Mouse (Mus musculus): ENCODE measurements around the gene Tex33. TPM values are rescaled to one million over a fixed set of nuclear protein-coding genes. Genes with fewer than 3 reads are reported as not detected.
"Not testable (repeated sequence)": the region's sequence is repeated elsewhere in the genome, so short reads cannot be mapped to it uniquely, and the experiment has no call there.

The Tex33 gene
- polyA plus RNA-seq, 1 experiment from 2014 or later = not detected

- WGBS = 88% methylated on average over 4 of the region's 4 CpGs
- ATAC-seq (ENCODE audit: insufficient number of reproducible peaks, insufficient read depth, low FRiP score, low read depth) = no peak
- no peaks in the 10 kb centered on the region for H3K9me3 ChIP-seq (ENCODE audit: control insufficient read depth, low read length)
- H3K36me3 ChIP-seq (ENCODE audit: control insufficient read depth, insufficient read depth, low read length) = no peaks in the 10 kb centered on the region
- no peak overlapping the region for H3K4me2 ChIP-seq (ENCODE audit: low read length)
- no peaks in the 10 kb centered on the region for H3K4me1 ChIP-seq (ENCODE audit: control insufficient read depth in 2 of 2, insufficient read depth in 2 of 2, low read length in 2 of 2)
- no peaks in the 10 kb centered on the region for H3K27me3 ChIP-seq (ENCODE audit: control insufficient read depth, insufficient read depth, low read length)
- H3K27ac ChIP-seq (replicated peaks in 1 of 2; ENCODE audit: control insufficient read depth in 1 of 2, insufficient read depth in 1 of 2, low read depth in 2 of 2, low read length in 2 of 2) = no peak overlapping the region
- no peak overlapping the region for H3K9ac ChIP-seq (ENCODE audit: low read length)
- no peak overlapping the region for H3K4me3 ChIP-seq (ENCODE audit: control insufficient read depth in 1 of 2, insufficient read depth in 1 of 2, low read depth in 1 of 2, low read length in 2 of 2)
Measured at GRCm38 (mm10) chr15:78330706-78331105, 65.0 kb downstream of the Tex33 start.

GRCm38 (mm10) chr15:78329972-78330371, 65.7 kb downstream of the Tex33 start:
- WGBS = 36% methylated on average over 6 of the region's 6 CpGs
- H3K9ac ChIP-seq (ENCODE audit: low read length); H3K4me1 ChIP-seq (ENCODE audit: control insufficient read depth in 2 of 2, insufficient read depth in 2 of 2, low read length in 2 of 2); H3K4me2 ChIP-seq (ENCODE audit: low read length); H3K27me3 ChIP-seq (ENCODE audit: control insufficient read depth, insufficient read depth, low read length); H3K9me3 ChIP-seq (ENCODE audit: control insufficient read depth, low read length); H3K27ac ChIP-seq (replicated peaks in 1 of 2; ENCODE audit: control insufficient read depth in 1 of 2, insufficient read depth in 1 of 2, low read depth in 2 of 2, low read length in 2 of 2); H3K4me3 ChIP-seq (ENCODE audit: control insufficient read depth in 1 of 2, insufficient read depth in 1 of 2, low read depth in 1 of 2, low read length in 2 of 2); H3K36me3 ChIP-seq (ENCODE audit: control insufficient read depth, insufficient read depth, low read length); ATAC-seq (ENCODE audit: insufficient number of reproducible peaks, insufficient read depth, low FRiP score, low read depth): not testable (repeated sequence)

- H3K9ac ChIP-seq (ENCODE audit: low read length) = no peak overlapping the region
- ATAC-seq (ENCODE audit: insufficient number of reproducible peaks, insufficient read depth, low FRiP score, low read depth) = no peak
- WGBS = 86% methylated on average over 3 of the region's 3 CpGs
- no peak overlapping the region for H3K4me3 ChIP-seq (ENCODE audit: control insufficient read depth in 1 of 2, insufficient read depth in 1 of 2, low read depth in 1 of 2, low read length in 2 of 2)
- no peak overlapping the region for H3K4me2 ChIP-seq (ENCODE audit: low read length)
- no peaks in the 10 kb centered on the region for H3K27me3 ChIP-seq (ENCODE audit: control insufficient read depth, insufficient read depth, low read length)
- no peaks in the 10 kb centered on the region for H3K36me3 ChIP-seq (ENCODE audit: control insufficient read depth, insufficient read depth, low read length)
- H3K4me1 ChIP-seq (ENCODE audit: control insufficient read depth in 2 of 2, insufficient read depth in 2 of 2, low read length in 2 of 2) = no peaks in the 10 kb centered on the region
- no peaks in the 10 kb centered on the region for H3K9me3 ChIP-seq (ENCODE audit: control insufficient read depth, low read length)
- H3K27ac ChIP-seq (replicated peaks in 1 of 2; ENCODE audit: control insufficient read depth in 1 of 2, insufficient read depth in 1 of 2, low read depth in 2 of 2, low read length in 2 of 2) = no peak overlapping the region
Measured at GRCm38 (mm10) chr15:78328520-78329097, 67.1 kb downstream of the Tex33 start.

Small RNA genes lying within 50 kb of the gene (microRNA-seq; reads per million reads assigned to microRNA genes)
- gene Mir7676-2 = not detected

Other genes with a start within 250 kb of the Tex33 start
- gene Ift27, start 221.8 kb downstream of the Tex33 start, polyA plus RNA-seq (2014; fragmentation: Nextera tagmentation; extraction: Ambion mirVana) = 44.7 and 48.7 TPM in 2 replicates
- gene Pvalb, start 189.5 kb downstream of the Tex33 start, polyA plus RNA-seq (2014; fragmentation: Nextera tagmentation; extraction: Ambion mirVana) = 0.71 and 1.7 TPM in 2 replicates
- 2.2 and 3.3 TPM in 2 replicates for gene Ncf4, start 151.1 kb downstream of the Tex33 start, polyA plus RNA-seq (2014; fragmentation: Nextera tagmentation; extraction: Ambion mirVana)
- gene Csf2rb2, start 90.2 kb downstream of the Tex33 start, polyA plus RNA-seq (2014; fragmentation: Nextera tagmentation; extraction: Ambion mirVana) = 0.18 and 0.19 TPM in 2 replicates
- gene Csf2rb, start 70.2 kb downstream of the Tex33 start, polyA plus RNA-seq (2014; fragmentation: Nextera tagmentation; extraction: Ambion mirVana) = 0.99 and 1.00 TPM in 2 replicates
- gene Tst, start 10.0 kb upstream of the Tex33 start, polyA plus RNA-seq (2014; fragmentation: Nextera tagmentation; extraction: Ambion mirVana) = 18.2 and 18.9 TPM in 2 replicates
- gene Mpst, start 10.5 kb upstream of the Tex33 start, polyA plus RNA-seq (2014; fragmentation: Nextera tagmentation; extraction: Ambion mirVana) = 1.9 and 2.2 TPM in 2 replicates
- gene Kctd17, start 32.7 kb upstream of the Tex33 start, polyA plus RNA-seq (2014; fragmentation: Nextera tagmentation; extraction: Ambion mirVana) = 21.2 and 22.0 TPM in 2 replicates
- 0.09 TPM in 1 of 2 replicates, not detected in the other for gene Tmprss6, start 72.7 kb upstream of the Tex33 start, polyA plus RNA-seq (2014; fragmentation: Nextera tagmentation; extraction: Ambion mirVana)
- gene Il2rb, start 99.4 kb upstream of the Tex33 start, polyA plus RNA-seq (2014; fragmentation: Nextera tagmentation; extraction: Ambion mirVana) = 0.16 and 0.19 TPM in 2 replicates
- 38.4 and 41.1 TPM in 2 replicates for gene C1qtnf6, start 135.5 kb upstream of the Tex33 start, polyA plus RNA-seq (2014; fragmentation: Nextera tagmentation; extraction: Ambion mirVana)
- not detected in 2 replicates for gene Sstr3, start 148.8 kb upstream of the Tex33 start, polyA plus RNA-seq (2014; fragmentation: Nextera tagmentation; extraction: Ambion mirVana)
- gene Rac2, start 176.9 kb upstream of the Tex33 start, polyA plus RNA-seq (2014; fragmentation: Nextera tagmentation; extraction: Ambion mirVana) = 8.1 and 10.0 TPM in 2 replicates
- 2.4 and 3.3 TPM in 2 replicates for gene Cyth4, start 201.1 kb upstream of the Tex33 start, polyA plus RNA-seq (2014; fragmentation: Nextera tagmentation; extraction: Ambion mirVana)